Mouse (Mus musculus) liver, embryonic 13.5 days (tissue): ENCODE data around the gene 1700016D06Rik. TPM values are rescaled to one million over a fixed set of nuclear protein-coding genes. Genes with fewer than 3 reads are reported as not detected.

Experiments
- ATAC-seq: fragments of 200-750 bp; cut with Nextera tagmentation; 2 replicates; pipeline ENCODE4 v1.8.0; 2017; ENCODE audit warnings: low read depth, mild to moderate bottlenecking, moderate number of reproducible peaks, moderate library complexity
- DNase-seq: peaks from one replicate; pipeline ENCODE4 v3.0.0; 2022
- H3K27ac ChIP-seq: fragments of 300-500 bp; sonication (generic); 2 replicates; pipeline ENCODE4 v1.5.1; 2015; ENCODE audit warnings: moderate library complexity, mild to moderate bottlenecking, inconsistent platforms
- H3K27me3 ChIP-seq: fragments of 300-500 bp; sonication (generic); 2 replicates; pipeline ENCODE4 v1.6.1; 2015; ENCODE audit warnings: mild to moderate bottlenecking, inconsistent platforms
- H3K36me3 ChIP-seq: fragments of 300-500 bp; sonication (generic); 2 replicates; pipeline ENCODE4 v1.6.1; 2015; ENCODE audit warnings: mild to moderate bottlenecking, inconsistent platforms
- H3K4me1 ChIP-seq: fragments of 300-500 bp; sonication (generic); replicated peaks from 2 replicates; pipeline ENCODE4 v1.6.1; 2015; ENCODE audit warnings: inconsistent platforms
- H3K4me2 ChIP-seq: fragments of 300-500 bp; sonication (generic); 2 replicates; pipeline ENCODE4 v1.6.1; 2015; ENCODE audit warnings: inconsistent platforms, mild to moderate bottlenecking, moderate library complexity
- H3K4me3 ChIP-seq: fragments of 300-500 bp; sonication (generic); replicated peaks from 2 replicates; pipeline ENCODE4 v1.5.1; 2015; ENCODE audit warnings: mild to moderate bottlenecking, inconsistent platforms
- H3K9ac ChIP-seq: fragments of 300-500 bp; sonication (generic); 2 replicates; pipeline ENCODE4 v1.6.1; 2015; ENCODE audit warnings: mild to moderate bottlenecking, inconsistent platforms
- H3K9me3 ChIP-seq: fragments of 300-500 bp; sonication (generic); replicated peaks from 2 replicates; pipeline ENCODE4 v1.6.1; 2016; ENCODE audit warnings: inconsistent platforms
- WGBS: fragments of 180-500 bp; shearing (Covaris S2); methylation state at CpG from one replicate; pipeline ENCODE4 v1.1.7; 2015; ENCODE audit not compliant: insufficient replicate concordance; 5-methylcytosine and 5-hydroxymethylcytosine counted together
- polyA plus RNA-seq: library from polyadenylated mRNA; unstranded; fragments of >200 nt; fragmentation: Nextera tagmentation; extraction: Ambion mirVana; gene quantifications from 2 replicates; pipeline ENCODE4 v1.2.1, GENCODE M21; 2015

The 1700016D06Rik gene
- polyA plus RNA-seq, result not detected in 2 replicates

- ATAC-seq, result no peak
- H3K27ac ChIP-seq, result no peak within 1 kb of the TSS
- H3K36me3 ChIP-seq, result no peaks in the 10 kb centered on the region
- H3K4me3 ChIP-seq, result no peak within 1 kb of the TSS
- H3K9ac ChIP-seq, result no peak within 1 kb of the TSS
- no peak for DNase-seq
- H3K27me3 ChIP-seq, result no peaks in the 10 kb centered on the region
- H3K4me2 ChIP-seq, result peak within 1 kb of the TSS; percentile 27
- H3K9me3 ChIP-seq, result no peaks in the 10 kb centered on the region
- no peaks in the 10 kb centered on the region for H3K4me1 ChIP-seq
- WGBS, result 43% methylated on average over 6 of the region's 6 CpGs
Measured at GRCm38 (mm10) chr8:11701033-11701362, at the start of gene 1700016D06Rik. 1700016D06Rik (minus strand) TSS chr8:11701063.

DNA sequence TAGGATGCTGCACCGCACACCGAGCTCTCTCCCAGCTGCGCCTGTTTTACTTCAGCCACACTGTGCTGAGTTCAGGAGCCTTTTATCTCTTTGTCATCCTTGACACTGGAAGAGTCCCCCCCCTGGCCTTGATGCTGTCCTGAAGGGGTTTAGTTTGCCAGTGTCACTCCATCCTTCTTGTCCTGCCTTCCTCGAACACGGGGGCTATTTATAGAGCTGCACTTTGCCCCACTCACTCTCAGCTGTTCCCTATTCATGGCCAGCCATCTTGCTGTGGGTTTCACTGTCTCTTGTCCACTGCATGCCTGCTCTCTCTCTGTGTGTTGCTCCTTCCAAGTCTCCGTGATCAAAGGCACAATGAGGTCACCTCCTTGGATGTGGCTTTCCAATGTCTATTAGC lies 48.6 kb upstream of the 1700016D06Rik start:
- no peaks in the 10 kb centered on the region for H3K27me3 ChIP-seq
- no peak for DNase-seq
- H3K4me1 ChIP-seq, result peaks cover 16% of the 10 kb centered on the region
- no peaks in the 10 kb centered on the region for H3K9me3 ChIP-seq
- H3K9ac ChIP-seq, result no peak overlapping the region
- H3K4me3 ChIP-seq, result no peak overlapping the region
- WGBS, result 46% methylated on average over 6 of the region's 6 CpGs
- no peak overlapping the region for H3K27ac ChIP-seq
- H3K36me3 ChIP-seq, result no peaks in the 10 kb centered on the region
- no peak for ATAC-seq
- no peak overlapping the region for H3K4me2 ChIP-seq

GRCm38 (mm10) chr8:11746850-11747600 lies 46.2 kb upstream of the 1700016D06Rik start:
- H3K4me3 ChIP-seq, result no peak overlapping the region
- H3K27me3 ChIP-seq, result no peaks in the 10 kb centered on the region
- DNase-seq (no peak), ATAC-seq (no peak)
- peaks cover 16% of the 10 kb centered on the region for H3K4me1 ChIP-seq
- no peak overlapping the region for H3K9ac ChIP-seq
- no peak overlapping the region for H3K27ac ChIP-seq
- H3K4me2 ChIP-seq, result no peak overlapping the region
- H3K9me3 ChIP-seq, result no peaks in the 10 kb centered on the region
- 64% methylated on average over 11 of the region's 11 CpGs for WGBS
- H3K36me3 ChIP-seq, result no peaks in the 10 kb centered on the region

GRCm38 (mm10) chr8:11743580-11743979 lies 42.7 kb upstream of the 1700016D06Rik start:
- Histone ChIP-seq H3K9me3 (no peaks in the 10 kb centered on the region), H3K4me1 (peaks cover 16% of the 10 kb centered on the region), H3K27me3 (no peaks in the 10 kb centered on the region), H3K9ac (no peak overlapping the region), H3K27ac (no peak overlapping the region), H3K4me3 (no peak overlapping the region), H3K36me3 (no peaks in the 10 kb centered on the region), H3K4me2 (no peak overlapping the region)
- ATAC-seq (no peak), DNase-seq (no peak)
- WGBS, result 44% methylated on average over 10 of the region's 10 CpGs

DNA sequence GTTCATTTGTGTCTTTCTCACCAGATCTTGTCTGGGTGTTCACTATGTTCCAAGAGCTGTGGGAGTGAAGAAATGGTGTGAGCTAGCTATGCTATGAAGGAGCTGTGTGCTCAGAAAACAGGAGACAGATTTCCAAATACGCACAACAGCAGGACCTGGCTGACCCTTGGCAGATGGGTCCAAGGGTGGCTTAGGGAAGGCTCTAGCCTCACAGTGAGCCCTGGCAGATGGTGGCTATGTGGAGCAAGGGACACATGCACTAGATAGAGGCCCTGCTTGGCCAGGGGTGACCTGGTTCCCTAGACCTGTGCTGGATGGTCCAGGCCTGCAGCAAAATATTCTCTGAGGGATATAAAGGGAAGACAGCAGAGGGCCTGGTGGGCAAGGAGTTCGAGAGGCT lies 40.0 kb upstream of the 1700016D06Rik start:
- 60% methylated on average over 2 of the region's 2 CpGs for WGBS
- H3K4me1 ChIP-seq, result no peaks in the 10 kb centered on the region
- ATAC-seq, result no peak
- no peak overlapping the region for H3K4me2 ChIP-seq
- no peak overlapping the region for H3K4me3 ChIP-seq
- H3K9me3 ChIP-seq, result no peaks in the 10 kb centered on the region
- H3K36me3 ChIP-seq, result no peaks in the 10 kb centered on the region
- no peaks in the 10 kb centered on the region for H3K27me3 ChIP-seq
- no peak overlapping the region for H3K27ac ChIP-seq
- H3K9ac ChIP-seq, result no peak overlapping the region
- no peak for DNase-seq

GRCm38 (mm10) chr8:11739082-11739481 lies 38.2 kb upstream of the 1700016D06Rik start:
- no peak for DNase-seq
- Histone ChIP-seq H3K27ac (no peak overlapping the region), H3K9ac (no peak overlapping the region), H3K4me3 (no peak overlapping the region), H3K9me3 (no peaks in the 10 kb centered on the region), H3K36me3 (no peaks in the 10 kb centered on the region), H3K4me2 (no peak overlapping the region), H3K27me3 (no peaks in the 10 kb centered on the region), H3K4me1 (0 out of 2 replicates have a peak, but pooled peaks cover 5% of the 10 kb centered on the region)
- WGBS, result 58% methylated on average over 5 of the region's 5 CpGs
- ATAC-seq, result no peak

DNA sequence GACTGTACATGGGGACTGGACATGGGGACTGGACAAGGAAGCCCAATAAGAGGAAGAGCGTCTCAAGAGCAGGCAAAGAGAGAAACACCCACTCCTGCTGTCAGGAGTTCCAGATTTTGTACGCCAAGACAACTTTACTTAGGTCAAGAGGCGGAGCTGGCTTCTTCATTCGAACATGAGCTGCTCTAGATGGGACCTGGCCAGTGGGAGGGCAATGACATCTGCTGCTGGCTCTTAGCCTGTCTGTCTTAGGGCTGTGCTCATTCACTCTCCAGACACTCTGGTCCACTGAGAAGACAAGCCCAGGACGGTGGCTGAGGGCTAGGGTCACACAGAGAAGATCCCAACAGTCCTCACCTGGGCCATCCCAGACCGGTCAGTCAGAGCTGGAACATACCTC lies 36.2 kb upstream of the 1700016D06Rik start:
- Histone ChIP-seq H3K27ac (no peak overlapping the region), H3K4me3 (no peak overlapping the region), H3K4me1 (0 out of 2 replicates have a peak, but pooled peaks cover 5% of the 10 kb centered on the region), H3K9me3 (no peaks in the 10 kb centered on the region), H3K36me3 (no peaks in the 10 kb centered on the region), H3K4me2 (no peak overlapping the region), H3K9ac (no peak overlapping the region), H3K27me3 (no peaks in the 10 kb centered on the region)
- 47% methylated on average over 6 of the region's 6 CpGs for WGBS
- ATAC-seq (no peak), DNase-seq (no peak)

GRCm38 (mm10) chr8:11735672-11736235 lies 34.9 kb upstream of the 1700016D06Rik start:
- no peak for DNase-seq
- H3K4me3 ChIP-seq, result no peak overlapping the region
- 0 out of 2 replicates have a peak, but pooled peaks cover 11% of the 10 kb centered on the region for H3K4me1 ChIP-seq
- no peaks in the 10 kb centered on the region for H3K9me3 ChIP-seq
- H3K27ac ChIP-seq, result no peak overlapping the region
- peak; percentile 66 for ATAC-seq
- H3K36me3 ChIP-seq, result no peaks in the 10 kb centered on the region
- 0 out of 2 replicates have a peak overlapping the region, but pooled peaks have one; percentile 4 for H3K4me2 ChIP-seq
- 56% methylated on average over 15 of the region's 15 CpGs for WGBS
- no peak overlapping the region for H3K9ac ChIP-seq
- H3K27me3 ChIP-seq, result peaks cover 6% of the 10 kb centered on the region

GRCm38 (mm10) chr8:11730271-11730940 lies 29.5 kb upstream of the 1700016D06Rik start:
- Histone ChIP-seq H3K27me3 (peaks cover 60% of the 10 kb centered on the region), H3K27ac (no peak overlapping the region)

GRCm38 (mm10) chr8:11728482-11729295 lies 27.8 kb upstream of the 1700016D06Rik start:
- Histone ChIP-seq H3K4me1 (peaks cover 14% of the 10 kb centered on the region; the same call in 1 of the 2 replicates), H3K4me2 (peak overlapping the region; percentile 61), H3K4me3 (peak overlapping the region; percentile 56), H3K36me3 (no peaks in the 10 kb centered on the region), H3K9ac (peak overlapping the region; percentile 63), H3K27ac (peak overlapping the region; percentile 66), H3K9me3 (no peaks in the 10 kb centered on the region), H3K27me3 (peaks cover 77% of the 10 kb centered on the region)
- ATAC-seq (no peak; the same call in 1 of the 2 replicates), DNase-seq (no peak)
- WGBS, result 3% methylated on average over 61 of the region's 61 CpGs

More at GRCm38 (mm10) chr8:11730271-11730940, 29.5 kb upstream of the 1700016D06Rik start:
- no peak for ATAC-seq
- Histone ChIP-seq H3K4me2 (no peak overlapping the region), H3K4me1 (peaks cover 18% of the 10 kb centered on the region; the same call in 1 of the 2 replicates), H3K9me3 (no peaks in the 10 kb centered on the region), H3K4me3 (no peak overlapping the region), H3K9ac (no peak overlapping the region), H3K36me3 (no peaks in the 10 kb centered on the region)
- DNase-seq, result no peak
- 54% methylated on average over 12 of the region's 12 CpGs for WGBS
